Mouse (Mus musculus): ENCODE data around the gene Deaf1.

Deaf1 gene

DNA sequence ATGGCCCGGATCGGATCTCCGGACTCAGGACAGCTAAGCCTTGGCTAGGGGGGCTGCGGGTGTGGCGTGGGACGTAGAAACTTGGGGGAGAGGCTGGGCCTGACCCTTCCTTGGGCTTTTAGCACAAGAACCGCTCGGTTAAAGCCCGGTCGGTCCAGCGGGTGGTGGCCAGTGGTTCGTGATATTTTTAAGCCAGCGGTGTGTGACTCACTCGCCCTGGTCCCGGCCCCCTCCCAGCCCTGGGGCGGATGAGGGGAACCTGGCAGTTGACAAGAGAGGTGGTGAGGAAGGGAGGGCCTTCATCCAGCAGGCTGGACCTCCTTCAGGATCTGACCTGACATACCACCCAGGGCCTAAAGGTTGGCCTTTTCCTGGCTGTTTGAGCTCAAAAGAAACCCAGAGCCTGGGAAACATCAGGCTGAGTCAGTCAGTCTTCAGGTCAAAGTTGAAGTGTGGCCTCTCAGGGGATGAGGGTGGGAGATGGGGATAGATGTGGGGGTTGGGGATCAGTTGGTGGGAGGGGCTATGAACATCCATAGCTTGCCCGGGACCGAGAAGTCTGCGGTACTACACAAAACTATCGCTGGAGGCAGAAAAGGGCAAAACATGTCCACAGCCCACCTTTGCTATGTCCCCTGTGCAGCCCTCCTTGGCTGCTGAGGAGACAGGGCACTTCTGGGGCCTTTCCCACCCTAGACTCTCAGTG, 11.9 kb upstream of the Deaf1 start:
- DNase-seq, result no peak

DNA sequence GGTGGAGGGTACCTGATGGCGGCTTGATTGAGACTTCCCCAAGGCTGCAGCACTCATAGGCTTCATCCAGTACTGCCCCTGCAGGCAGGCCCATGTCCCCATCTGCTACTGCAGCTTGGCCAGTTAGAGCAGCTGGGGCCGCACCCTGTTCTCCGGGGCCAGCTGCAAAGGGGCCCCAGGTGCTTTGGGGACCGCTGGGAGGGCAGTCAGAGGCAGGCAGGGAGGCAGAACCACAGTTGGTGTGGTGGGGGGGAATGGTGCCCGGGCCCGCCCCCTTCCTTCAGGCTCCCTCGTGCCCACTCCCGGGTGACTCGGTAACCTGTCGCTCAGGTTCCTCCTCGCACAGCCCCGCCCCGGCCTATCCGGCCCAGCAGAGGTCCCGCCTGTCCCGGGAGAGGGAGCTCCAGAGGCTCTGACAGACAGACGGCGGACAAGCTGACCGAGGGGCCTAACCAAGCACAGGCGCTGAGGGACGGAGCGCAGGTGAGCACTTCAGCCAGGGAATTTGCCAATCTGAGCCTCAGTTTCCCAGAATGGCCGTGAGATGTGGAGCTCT, 11.2 kb upstream of the Deaf1 start, which contains the start of gene Eps8l2:
Gene Eps8l2, plus strand, starts transcription at position 305 of the 556 bp plus-strand sequence.
- DNase-seq, result peak in 1 of 2 experiments; percentile 36

DNA sequence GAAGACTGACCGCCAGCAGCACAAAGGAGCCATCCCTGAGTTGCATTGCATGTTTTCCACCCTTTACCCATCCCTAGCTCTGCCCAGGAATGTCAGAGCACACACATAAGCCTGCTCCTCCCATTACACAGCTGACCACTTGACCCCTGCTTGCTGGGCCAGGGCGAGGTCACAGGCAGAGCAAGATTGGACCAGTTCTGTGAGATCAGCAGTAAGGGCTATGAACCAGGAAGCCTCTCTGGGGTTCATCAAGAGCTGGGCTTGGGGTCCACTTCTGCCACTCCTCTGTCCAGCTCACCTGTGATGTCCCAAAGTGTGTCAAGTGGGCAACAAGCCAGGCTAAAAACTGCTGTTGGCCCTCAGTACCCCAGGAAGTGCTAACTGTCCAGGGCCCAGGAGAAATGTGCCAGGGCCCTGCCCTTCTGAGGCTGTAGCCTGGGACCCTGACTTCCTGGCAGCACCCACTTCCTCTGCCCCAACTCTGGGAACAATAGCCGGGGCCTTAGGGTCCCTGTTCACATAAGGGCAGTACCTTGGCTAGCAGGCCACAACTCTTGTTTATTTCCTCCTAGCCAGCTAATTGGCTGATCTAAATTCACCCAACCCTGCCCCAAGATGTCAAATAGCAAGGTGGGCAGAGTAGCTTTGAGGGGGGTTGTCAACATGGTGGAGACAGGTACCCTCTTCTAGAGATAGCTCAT, 10.4 kb upstream of the Deaf1 start:
- DNase-seq, result no peak

GRCm38 (mm10) chr7:141336296-141336695, 8.8 kb upstream of the Deaf1 start:
- no peak for DNase-seq

- no peak for DNase-seq
These were observed 8.2 kb upstream of the Deaf1 start for GRCm38 (mm10) chr7:141335682-141336081.

- no peak for DNase-seq
These were observed 7.6 kb upstream of the Deaf1 start for GRCm38 (mm10) chr7:141335044-141335579.

GRCm38 (mm10) chr7:141331990-141332389, 4.5 kb upstream of the Deaf1 start:
- no peak for DNase-seq

DNA sequence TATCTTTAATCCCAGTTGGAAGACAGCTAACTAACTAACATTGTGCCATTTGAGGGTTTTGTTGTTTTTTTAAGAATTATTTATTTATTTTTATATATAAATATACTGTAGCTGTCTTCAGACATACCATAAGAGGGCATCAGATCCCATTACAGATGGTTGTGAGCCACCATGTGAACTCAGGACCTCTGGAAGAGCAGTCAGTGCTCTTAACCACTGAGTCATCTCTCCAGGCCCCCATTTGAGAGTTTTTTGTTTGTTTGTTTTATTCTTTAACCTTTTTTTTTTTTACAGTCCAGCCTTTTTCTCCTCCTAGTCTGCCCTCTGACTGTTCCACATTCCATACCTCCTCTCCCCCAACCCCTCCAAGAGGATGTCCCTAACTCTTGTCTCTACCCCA, 3.2 kb upstream of the Deaf1 start:
- DNase-seq, result no peak

- DNase-seq, result no peak
These were observed 992 bp upstream of the Deaf1 start for GRCm38 (mm10) chr7:141328373-141328990.

- DNase-seq, result peak in 1 of 2 experiments; percentile 28
These were observed 694 bp downstream of the Deaf1 start for GRCm38 (mm10) chr7:141326546-141327446.

GRCm38 (mm10) chr7:141324686-141325085, 2.8 kb downstream of the Deaf1 start:
- DNase-seq, result no peak

- no peak for DNase-seq
These were observed 8.0 kb downstream of the Deaf1 start for GRCm38 (mm10) chr7:141319446-141319845.

- no peak for DNase-seq
These were observed 9.8 kb downstream of the Deaf1 start for GRCm38 (mm10) chr7:141317619-141318132.

GRCm38 (mm10) chr7:141315974-141316373, 11.5 kb downstream of the Deaf1 start:
- peak; percentile 48 to 64 for DNase-seq

- no peak for DNase-seq
These were observed 12.4 kb downstream of the Deaf1 start for GRCm38 (mm10) chr7:141315076-141315475.

- no peak for DNase-seq
These were observed 13.1 kb downstream of the Deaf1 start for GRCm38 (mm10) chr7:141314416-141314815.

DNA sequence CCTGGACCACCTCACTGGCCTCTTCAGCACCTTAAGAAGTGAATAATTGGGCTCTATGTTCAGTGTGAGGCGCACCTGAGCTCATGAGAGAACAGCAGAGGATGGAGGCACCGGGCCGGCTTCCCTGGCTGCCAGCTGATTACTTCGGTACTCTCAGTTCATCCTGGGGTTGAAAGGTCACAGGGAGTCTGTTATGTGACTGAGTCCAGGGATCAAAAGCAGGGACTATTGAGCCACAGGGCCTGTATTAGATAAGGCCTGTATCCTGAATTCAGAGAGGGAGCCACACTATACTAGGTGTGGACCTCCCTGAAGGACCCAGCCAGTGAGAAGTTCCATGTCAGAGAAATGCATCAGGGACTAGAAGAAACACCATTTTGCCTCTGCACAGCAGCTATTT, 23.0 kb downstream of the Deaf1 start:
- no peak for DNase-seq

- DNase-seq, result peak in 1 of 2 experiments; percentile 13
These were observed 24.7 kb downstream of the Deaf1 start for GRCm38 (mm10) chr7:141302702-141303268.

DNA sequence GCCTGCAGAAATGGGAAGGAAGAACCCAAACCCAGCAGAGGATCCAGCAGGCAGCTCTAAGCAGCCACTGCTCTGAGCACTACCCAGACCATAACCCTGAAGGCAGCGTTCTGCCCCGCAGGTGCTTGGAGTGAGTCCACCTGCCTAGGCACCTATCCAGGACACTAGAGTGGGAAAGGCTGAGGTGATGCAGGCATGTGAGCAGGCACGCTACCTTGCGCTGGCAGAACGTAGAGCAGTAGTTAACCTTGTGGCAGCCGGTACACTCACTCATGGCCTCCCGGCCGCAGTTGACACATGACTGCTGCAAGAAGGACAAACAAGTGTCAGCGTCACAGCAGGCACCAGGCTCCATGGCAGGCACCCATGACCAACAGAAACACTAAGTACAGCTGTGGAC, 26.1 kb downstream of the Deaf1 start:
- DNase-seq, result no peak

- DNase-seq, result no peak
These were observed 28.3 kb downstream of the Deaf1 start for GRCm38 (mm10) chr7:141299175-141299574.

- DNase-seq, result no peak
These were observed 29.4 kb downstream of the Deaf1 start for GRCm38 (mm10) chr7:141297926-141298650.
